Mouse (Mus musculus) hindbrain, embryonic 16.5 days (tissue): Measurements from ENCODE around the gene Kcnk6. TPM values are rescaled to one million over a fixed set of nuclear protein-coding genes. Genes with fewer than 3 reads are reported as not detected.
"Not testable (repeated sequence)": the region's sequence is repeated elsewhere in the genome, so short reads cannot be mapped to it uniquely, and the experiment has no call there.

ENCODE experiments used
- ATAC-seq: fragments of 200-750 bp; cut with Nextera tagmentation; 2 replicates; pipeline ENCODE4 v1.8.0; 2017; ENCODE audit warnings: moderate TSS enrichment, moderate library complexity
- H3K27ac ChIP-seq: fragments of 300-500 bp; sonication (generic); 2 replicates; pipeline ENCODE4 v1.5.1; 2014; ENCODE audit warnings: low read depth, mild to moderate bottlenecking, control low read depth, low read length, moderate library complexity
- H3K27me3 ChIP-seq: fragments of 300-500 bp; sonication (generic); replicated peaks from 2 replicates; pipeline ENCODE4 v1.6.1; 2014; ENCODE audit warnings: low read length; ENCODE audit not compliant: control insufficient read depth, insufficient read depth
- H3K36me3 ChIP-seq: fragments of 300-500 bp; sonication (generic); 2 replicates; pipeline ENCODE4 v1.6.1; 2014; ENCODE audit warnings: mild to moderate bottlenecking, low read length, moderate library complexity, mixed read lengths; ENCODE audit not compliant: control insufficient read depth, insufficient read depth
- H3K4me1 ChIP-seq: fragments of 300-500 bp; sonication (generic); 2 replicates; pipeline ENCODE4 v1.6.1; 2014; ENCODE audit warnings: low read depth, low read length; ENCODE audit not compliant: control insufficient read depth, insufficient read depth
- H3K4me2 ChIP-seq: fragments of 300-500 bp; sonication (generic); 2 replicates; pipeline ENCODE4 v1.6.1; 2014; ENCODE audit warnings: mild to moderate bottlenecking, low read length, control low read depth, moderate library complexity
- H3K4me3 ChIP-seq: fragments of 300-500 bp; sonication (generic); 2 replicates; pipeline ENCODE4 v1.5.1; 2014; ENCODE audit warnings: mild to moderate bottlenecking, low read length, control low read depth, moderate library complexity
- H3K9ac ChIP-seq: fragments of 300-500 bp; sonication (generic); 2 replicates; pipeline ENCODE4 v1.6.1; 2014; ENCODE audit warnings: low read depth, mild to moderate bottlenecking, control low read depth, low read length, moderate library complexity
- H3K9me3 ChIP-seq: fragments of 300-500 bp; sonication (generic); 2 replicates; pipeline ENCODE4 v1.6.1; 2014; ENCODE audit warnings: mild to moderate bottlenecking, low read length, moderate library complexity; ENCODE audit not compliant: control insufficient read depth
- WGBS: fragments of 180-500 bp; shearing (Covaris S2); extraction: QIAGEN DNeasy Blood & Tissue Kit; methylation state at CpG from one replicate; pipeline ENCODE4 v1.1.7; 2014; 5-methylcytosine and 5-hydroxymethylcytosine counted together
- polyA plus RNA-seq: library from polyadenylated mRNA; unstranded; fragments of >200 nt; fragmentation: Nextera tagmentation; extraction: Ambion mirVana; gene quantifications from 2 replicates; pipeline ENCODE4 v1.2.1, GENCODE M21; 2015

Gene Kcnk6
- polyA plus RNA-seq, 1 experiment from 2014 or later = 1.0 TPM

DNA sequence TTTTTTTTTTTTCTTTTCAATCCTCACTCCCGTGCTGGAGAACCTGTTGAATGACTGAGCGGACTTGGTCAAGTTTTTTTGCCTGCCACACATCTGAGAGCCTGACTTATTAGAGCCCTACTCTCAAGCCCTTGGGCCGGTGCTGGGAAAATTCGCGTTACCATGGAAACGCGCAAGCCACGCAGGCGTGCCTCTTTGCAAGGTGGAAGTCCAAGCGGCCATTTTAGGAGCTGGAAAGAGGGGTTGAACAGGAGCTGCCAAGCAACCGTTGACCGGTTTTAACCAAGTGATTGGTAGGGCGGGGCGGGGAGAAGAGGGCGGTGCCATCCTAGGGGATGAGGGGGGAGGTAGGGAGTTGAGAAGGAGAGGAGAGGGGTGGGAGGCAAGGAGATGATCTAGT lies 17.5 kb downstream of the Kcnk6 start:
- no peaks in the 10 kb centered on the region for H3K9me3 ChIP-seq
- H3K4me1 ChIP-seq = peaks cover 12% of the 10 kb centered on the region
- H3K27me3 ChIP-seq = no peaks in the 10 kb centered on the region
- 41% methylated on average over 15 of the region's 15 CpGs for WGBS
- no peak overlapping the region for H3K4me2 ChIP-seq
- no peaks in the 10 kb centered on the region for H3K36me3 ChIP-seq
- H3K9ac ChIP-seq = no peak overlapping the region
- no peak overlapping the region for H3K4me3 ChIP-seq
- no peak overlapping the region for H3K27ac ChIP-seq
- ATAC-seq = no peak

DNA sequence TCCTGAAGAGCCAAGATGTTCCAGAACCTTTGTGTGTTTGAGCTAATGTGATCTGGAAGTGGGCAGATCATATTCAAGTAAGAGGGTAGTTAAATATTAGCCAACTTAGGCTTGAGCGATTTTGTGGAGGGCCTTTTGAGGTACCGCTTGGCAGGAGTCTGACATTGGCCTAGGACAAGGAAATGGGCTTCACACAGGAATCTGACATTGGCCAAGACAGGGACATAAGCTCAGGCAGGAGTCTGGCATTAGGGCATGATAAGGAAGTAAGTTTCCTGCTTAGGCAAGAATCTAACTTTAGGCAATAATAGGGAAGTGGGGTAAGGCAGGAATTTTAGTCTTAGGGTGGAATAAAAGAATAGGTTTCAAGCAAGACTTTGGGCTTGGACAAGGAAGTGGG lies 18.1 kb downstream of the Kcnk6 start:
- WGBS = 57% methylated on average over 2 of the region's 2 CpGs
- no peaks in the 10 kb centered on the region for H3K9me3 ChIP-seq
- H3K27me3 ChIP-seq = no peaks in the 10 kb centered on the region
- ATAC-seq = no peak; the same call in 1 of the 2 replicates
- peaks cover 12% of the 10 kb centered on the region for H3K4me1 ChIP-seq
- H3K9ac ChIP-seq = no peak overlapping the region
- no peak overlapping the region for H3K27ac ChIP-seq
- H3K4me2 ChIP-seq = no peak overlapping the region; the same call in 1 of the 2 replicates
- no peak overlapping the region for H3K4me3 ChIP-seq
- H3K36me3 ChIP-seq = no peaks in the 10 kb centered on the region

DNA sequence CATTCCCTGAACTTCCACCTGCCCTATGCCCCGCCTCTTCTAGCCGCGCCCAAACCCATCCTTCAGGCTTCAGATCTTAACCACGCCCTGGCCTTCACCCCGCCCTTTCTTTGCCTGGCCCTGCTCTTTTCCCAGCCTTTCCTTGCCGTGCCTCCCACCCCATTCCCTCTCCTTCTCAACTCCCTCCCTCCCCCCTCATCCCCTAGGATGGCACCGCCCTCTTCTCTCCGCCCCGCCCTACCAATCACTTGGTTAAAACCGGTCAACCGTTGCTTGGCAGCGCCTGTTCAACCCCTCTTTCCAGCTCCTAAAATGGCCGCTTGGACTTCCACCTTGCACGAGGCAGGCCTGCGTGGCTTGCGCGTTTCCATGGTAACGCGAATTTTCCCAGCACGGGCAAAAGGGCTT lies 18.6 kb downstream of the Kcnk6 start, which contains the start of gene Catsperg1:
TSS of gene Catsperg1 (minus strand) at position 361 of the 408 bp plus-strand sequence.
- Histone ChIP-seq H3K27ac (peak within 1 kb of the TSS; percentile 57; the same call in 1 of the 2 replicates), H3K36me3 (no peaks in the 10 kb centered on the region), H3K9ac (peak within 1 kb of the TSS; percentile 22)

DNA sequence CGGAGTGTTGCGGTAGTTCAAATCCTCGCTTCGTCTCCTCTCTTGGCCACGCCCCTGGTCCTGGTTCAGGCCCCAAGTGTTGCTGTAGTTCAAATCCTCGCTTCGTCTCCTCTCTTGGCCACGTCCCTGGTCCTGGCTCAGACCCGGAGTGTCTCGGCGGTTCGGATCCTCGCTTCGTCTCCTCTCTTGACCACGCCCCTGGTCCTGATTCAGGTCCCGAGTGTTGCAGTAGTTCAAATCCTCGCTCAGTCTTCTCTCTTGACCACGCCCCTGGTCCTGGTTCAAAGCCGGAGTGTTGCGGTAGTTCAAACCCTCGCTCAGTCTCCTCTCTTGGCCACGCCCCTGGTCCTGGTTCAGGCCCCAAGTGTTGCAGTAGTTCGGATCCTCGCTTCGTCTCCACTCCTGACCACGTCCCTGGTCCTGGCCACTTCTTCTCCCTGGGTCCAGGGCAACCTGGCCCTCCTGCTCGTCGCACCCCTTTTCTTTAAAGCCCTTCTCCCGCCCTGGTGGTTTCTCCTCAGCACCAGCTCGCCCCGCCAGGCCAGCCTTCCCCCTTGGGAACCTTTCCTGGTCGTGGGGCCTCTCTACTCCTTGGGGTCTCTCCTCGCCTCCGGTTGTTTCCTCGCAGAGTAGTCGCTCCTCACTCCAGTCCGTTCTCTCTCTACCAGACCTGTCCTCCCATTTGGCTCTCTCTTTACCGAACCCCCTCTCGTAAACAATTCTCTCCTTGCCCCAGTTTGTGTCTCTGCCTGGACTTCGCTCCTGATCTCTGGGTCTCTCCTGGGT lies 19.3 kb downstream of the Kcnk6 start:
- not testable (repeated sequence) for H3K27ac ChIP-seq, H3K36me3 ChIP-seq, H3K9me3 ChIP-seq, H3K27me3 ChIP-seq
- Histone ChIP-seq H3K4me3 (peak overlapping the region; percentile 24), H3K4me2 (peak overlapping the region; percentile 59), H3K9ac (peak overlapping the region; percentile 22; the same call in 1 of the 2 replicates), H3K4me1 (peaks cover 12% of the 10 kb centered on the region)
- peak; percentile 21 for ATAC-seq
- 18% methylated on average over 40 of the region's 40 CpGs for WGBS

More for the DNA sequence above, 18.6 kb downstream of the Kcnk6 start, which contains the start of gene Catsperg1:
- Histone ChIP-seq H3K4me3 (peak within 1 kb of the TSS; percentile 24), H3K4me1 (peaks cover 12% of the 10 kb centered on the region), H3K27me3 (no peaks in the 10 kb centered on the region), H3K4me2 (peak within 1 kb of the TSS; percentile 59), H3K9me3 (no peaks in the 10 kb centered on the region)
- ATAC-seq = peak; percentile 86
- 3% methylated on average over 20 of the region's 20 CpGs for WGBS

DNA sequence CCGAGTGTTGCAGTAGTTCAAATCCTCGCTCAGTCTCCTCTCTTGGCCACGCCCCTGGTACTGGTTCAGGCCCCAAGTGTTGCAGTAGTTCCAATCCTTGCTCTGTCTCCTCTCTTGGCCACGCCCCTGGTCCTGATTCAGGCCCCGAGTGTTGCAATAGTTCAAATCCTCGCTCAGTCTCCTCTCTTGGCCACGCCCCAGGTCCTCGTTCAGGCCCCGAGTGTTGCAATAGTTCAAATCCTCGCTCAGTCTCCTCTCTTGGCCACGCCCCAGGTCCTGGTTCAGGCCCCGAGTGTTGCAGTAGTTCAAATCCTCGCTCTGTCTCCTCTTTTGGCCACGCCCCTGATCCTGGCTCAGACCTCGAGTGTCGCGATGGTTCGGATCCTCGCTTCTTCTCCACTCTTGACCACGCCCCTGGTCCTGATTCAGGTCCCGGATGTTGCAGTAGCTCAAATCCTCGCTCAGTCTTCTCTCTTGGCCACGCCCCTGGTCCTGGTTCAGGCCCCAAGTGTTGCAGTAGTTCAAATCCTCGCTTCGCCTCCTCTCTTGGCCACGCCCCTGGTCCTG lies 20.0 kb downstream of the Kcnk6 start:
- Histone ChIP-seq H3K9ac (no peak overlapping the region), H3K4me2 (peak overlapping the region; percentile 59), H3K9me3 (no peaks in the 10 kb centered on the region), H3K36me3 (no peaks in the 10 kb centered on the region), H3K27me3 (no peaks in the 10 kb centered on the region), H3K27ac (no peak overlapping the region), H3K4me3 (peak overlapping the region; percentile 40; the same call in 1 of the 2 replicates), H3K4me1 (peaks cover 12% of the 10 kb centered on the region)
- no peak for ATAC-seq
- 11% methylated on average over 26 of the region's 26 CpGs for WGBS

DNA sequence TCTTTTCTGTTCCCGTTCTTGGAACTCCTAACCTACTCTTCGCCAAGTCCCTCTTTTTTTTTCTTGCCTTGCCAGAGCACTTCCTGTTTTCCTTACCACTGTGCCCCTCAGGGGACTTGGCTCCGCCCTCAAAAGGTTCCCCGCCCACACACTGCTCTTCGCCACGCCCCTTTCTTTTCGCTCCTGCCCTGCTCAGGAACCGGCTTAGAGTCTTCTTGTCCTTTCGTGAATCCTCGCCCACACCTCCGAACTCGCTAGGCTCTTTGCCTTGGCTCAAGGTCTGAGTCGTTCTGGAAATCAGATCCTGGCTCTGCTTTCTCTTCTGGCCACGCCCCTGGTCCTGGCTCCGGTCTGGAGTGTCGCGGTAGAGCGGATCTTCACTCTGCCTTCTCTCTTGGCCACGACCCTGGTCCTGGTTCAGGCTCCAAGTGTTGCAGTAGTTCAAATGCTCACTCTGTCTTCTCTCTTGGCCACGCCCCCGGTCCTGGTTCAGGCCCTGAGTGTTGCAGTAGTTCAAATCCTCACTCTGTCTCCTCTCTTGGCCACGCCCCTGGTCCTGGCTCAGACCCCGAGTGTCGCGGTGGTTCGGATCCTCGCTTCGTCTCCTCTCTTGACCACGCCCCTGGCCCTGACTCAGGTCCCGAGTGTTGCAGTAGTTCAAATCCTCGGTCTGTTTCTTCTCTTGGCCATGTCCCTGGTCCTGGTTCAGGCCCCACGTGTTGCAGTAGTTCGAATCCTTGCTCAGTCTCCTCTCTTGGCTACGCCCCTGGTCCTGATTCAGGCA lies 20.7 kb downstream of the Kcnk6 start:
- peak overlapping the region; percentile 40 for H3K4me3 ChIP-seq
- no peaks in the 10 kb centered on the region for H3K9me3 ChIP-seq
- H3K9ac ChIP-seq = peak overlapping the region; percentile 50
- peaks cover 12% of the 10 kb centered on the region for H3K4me1 ChIP-seq
- peak overlapping the region; percentile 59 for H3K4me2 ChIP-seq
- no peaks in the 10 kb centered on the region for H3K27me3 ChIP-seq
- H3K27ac ChIP-seq = peak overlapping the region; percentile 8; the same call in 1 of the 2 replicates
- H3K36me3 ChIP-seq = no peaks in the 10 kb centered on the region
- peak; percentile 53 for ATAC-seq
- 6% methylated on average over 34 of the region's 34 CpGs for WGBS

DNA sequence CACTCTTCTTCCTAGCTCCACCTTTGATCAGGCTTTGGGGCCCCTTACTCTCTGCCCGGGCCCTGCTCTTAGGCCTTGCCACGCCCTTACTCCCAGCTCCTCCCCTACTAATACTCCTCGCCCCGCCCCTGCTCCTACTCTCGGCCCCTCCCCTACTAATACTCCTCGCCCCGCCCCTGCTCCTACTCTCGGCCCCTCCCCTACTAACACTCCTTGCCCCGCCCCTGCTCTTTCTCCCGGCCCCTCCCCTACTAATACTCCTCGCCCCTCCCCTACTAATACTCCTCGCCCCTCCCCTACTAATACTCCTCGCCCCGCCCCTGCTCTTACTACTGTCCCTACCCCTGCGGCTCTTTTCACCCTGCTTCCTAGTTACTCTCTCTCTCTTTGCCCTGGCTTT lies 21.3 kb downstream of the Kcnk6 start:
- WGBS = 27% methylated on average over 15 of the region's 15 CpGs
- H3K4me1 ChIP-seq = peaks cover 12% of the 10 kb centered on the region
- not testable (repeated sequence) for H3K27me3 ChIP-seq, H3K9ac ChIP-seq, H3K36me3 ChIP-seq, H3K9me3 ChIP-seq, ATAC-seq
- H3K4me2 ChIP-seq = peak overlapping the region; percentile 59
- peak overlapping the region; percentile 40 for H3K4me3 ChIP-seq
- H3K27ac ChIP-seq = peak overlapping the region; percentile 8; the same call in 1 of the 2 replicates

DNA sequence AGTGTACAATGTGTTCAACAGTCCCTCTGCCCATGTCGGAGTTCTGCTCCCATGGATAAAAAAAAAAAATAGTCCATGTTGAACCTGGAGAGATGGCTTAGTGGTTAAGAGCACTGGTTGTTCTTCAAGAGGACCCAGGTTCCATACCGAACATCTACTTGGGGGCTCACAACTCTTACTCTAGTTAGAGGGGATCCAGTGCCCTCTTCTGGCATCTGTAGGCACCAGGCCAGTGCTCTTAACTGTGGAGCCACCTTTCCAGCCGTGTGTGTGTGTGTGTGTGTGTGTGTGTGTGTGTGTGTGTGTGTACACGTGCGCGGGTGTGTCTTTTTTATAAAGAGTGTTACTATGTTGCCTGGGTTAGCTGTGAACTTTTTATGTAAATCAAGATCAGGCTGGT lies 29.7 kb downstream of the Kcnk6 start:
- no peaks in the 10 kb centered on the region for H3K4me1 ChIP-seq
- no peaks in the 10 kb centered on the region for H3K27me3 ChIP-seq
- H3K9ac ChIP-seq = no peak overlapping the region
- no peak overlapping the region for H3K4me3 ChIP-seq
- H3K36me3 ChIP-seq = no peaks in the 10 kb centered on the region
- no peaks in the 10 kb centered on the region for H3K9me3 ChIP-seq
- no peak overlapping the region for H3K27ac ChIP-seq
- H3K4me2 ChIP-seq = no peak overlapping the region
- no peak for ATAC-seq
- 89% methylated on average over 6 of the region's 6 CpGs for WGBS

DNA sequence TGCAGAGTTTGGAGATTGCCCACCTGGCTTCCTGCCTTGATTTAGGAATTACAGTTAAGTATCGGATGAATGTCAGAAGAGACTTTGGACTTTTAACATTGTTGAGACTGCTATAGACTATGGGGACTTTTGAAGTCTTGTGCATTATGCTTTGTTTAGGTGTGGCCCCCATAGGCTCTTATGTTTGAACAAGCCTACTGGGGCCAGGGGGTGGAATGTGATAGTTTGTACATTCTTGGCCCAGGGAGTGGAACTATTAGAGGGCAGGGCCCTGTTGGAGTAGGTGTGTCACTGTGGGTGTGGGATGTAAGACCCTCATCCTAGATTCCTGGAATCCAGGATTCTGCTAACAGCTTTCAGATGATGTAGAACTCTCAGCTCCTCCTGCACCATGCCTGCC lies 38.1 kb downstream of the Kcnk6 start:
- not testable (repeated sequence) for H3K4me3 ChIP-seq, H3K9ac ChIP-seq, H3K4me2 ChIP-seq, H3K27ac ChIP-seq, H3K9me3 ChIP-seq, ATAC-seq, H3K27me3 ChIP-seq, H3K36me3 ChIP-seq, H3K4me1 ChIP-seq
- WGBS = 100% methylated on average over 1 of the region's 1 CpGs
